Mouse (Mus musculus): ENCODE results near the gene Usp44. TPM values are rescaled to one million over a fixed set of nuclear protein-coding genes. Genes with fewer than 3 reads are reported as not detected.

The Usp44 gene
- polyA plus RNA-seq, 1 experiment: 1.3 TPM

GRCm38 (mm10) chr10:93846706-93847105, 15.4 kb downstream of the Usp44 start:
- H3K36me3 ChIP-seq (ENCODE audit: control insufficient read depth, insufficient read depth, low read length): no peaks in the 10 kb centered on the region
- no peak for DNase-seq
- WGBS: 97% methylated on average over 13 of the region's 13 CpGs

GRCm38 (mm10) chr10:93855126-93855525, 23.8 kb downstream of the Usp44 start:
- 90% methylated on average over 9 of the region's 9 CpGs for WGBS
- H3K4me3 ChIP-seq (ENCODE audit: control insufficient read depth, insufficient read depth, low read length): no peak overlapping the region
- no peak for DNase-seq
- TF ChIP-seq CTCF (IDR thresholded peaks at IDR 0.05; ENCODE audit: borderline replicate concordance, control insufficient read depth, extremely low read depth, insufficient read depth, low read length, poor library complexity) (no peak), POLR2A (IDR thresholded peaks at IDR 0.05; ENCODE audit: control insufficient read depth, extremely low read depth, insufficient read depth, low read length, poor library complexity) (no peak)
- H3K27me3 ChIP-seq (ENCODE audit: control insufficient read depth, insufficient read depth, low read length): no peaks in the 10 kb centered on the region
- no peaks in the 10 kb centered on the region for H3K4me1 ChIP-seq (replicated peaks; ENCODE audit: control insufficient read depth, insufficient read depth, low read length)
- H3K36me3 ChIP-seq (ENCODE audit: control insufficient read depth, insufficient read depth, low read length): peaks cover 13% of the 10 kb centered on the region
- no peak overlapping the region for H3K27ac ChIP-seq (ENCODE audit: control insufficient read depth, insufficient read depth, low read length)

More at GRCm38 (mm10) chr10:93846706-93847105, 15.4 kb downstream of the Usp44 start:
- Histone ChIP-seq H3K27me3 (ENCODE audit: control insufficient read depth, insufficient read depth, low read length) (no peaks in the 10 kb centered on the region), H3K4me1 (replicated peaks; ENCODE audit: control insufficient read depth, insufficient read depth, low read length) (no peaks in the 10 kb centered on the region), H3K27ac (ENCODE audit: control insufficient read depth, insufficient read depth, low read length) (no peak overlapping the region), H3K4me3 (ENCODE audit: control insufficient read depth, insufficient read depth, low read length) (no peak overlapping the region)
- no peak for TF ChIP-seq CTCF (IDR thresholded peaks at IDR 0.05; ENCODE audit: borderline replicate concordance, control insufficient read depth, extremely low read depth, insufficient read depth, low read length, poor library complexity)
- no peak for TF ChIP-seq POLR2A (IDR thresholded peaks at IDR 0.05; ENCODE audit: control insufficient read depth, extremely low read depth, insufficient read depth, low read length, poor library complexity)

- Histone ChIP-seq H3K27me3 (ENCODE audit: control insufficient read depth, insufficient read depth, low read length) (no peaks in the 10 kb centered on the region), H3K27ac (ENCODE audit: control insufficient read depth, insufficient read depth, low read length) (no peak overlapping the region), H3K4me1 (replicated peaks; ENCODE audit: control insufficient read depth, insufficient read depth, low read length) (no peaks in the 10 kb centered on the region), H3K36me3 (ENCODE audit: control insufficient read depth, insufficient read depth, low read length) (peaks cover 19% of the 10 kb centered on the region), H3K4me3 (ENCODE audit: control insufficient read depth, insufficient read depth, low read length) (no peak overlapping the region)
- 98% methylated on average over 6 of the region's 6 CpGs for WGBS
- no peak for DNase-seq
- TF ChIP-seq CTCF (IDR thresholded peaks at IDR 0.05; ENCODE audit: borderline replicate concordance, control insufficient read depth, extremely low read depth, insufficient read depth, low read length, poor library complexity) (no peak), POLR2A (IDR thresholded peaks at IDR 0.05; ENCODE audit: control insufficient read depth, extremely low read depth, insufficient read depth, low read length, poor library complexity) (no peak)
Measured at GRCm38 (mm10) chr10:93856095-93856494, 24.7 kb downstream of the Usp44 start.

- H3K27me3 ChIP-seq (ENCODE audit: control insufficient read depth, insufficient read depth, low read length): no peaks in the 10 kb centered on the region
- no peak overlapping the region for H3K4me3 ChIP-seq (ENCODE audit: control insufficient read depth, insufficient read depth, low read length)
- no peaks in the 10 kb centered on the region for H3K4me1 ChIP-seq (replicated peaks; ENCODE audit: control insufficient read depth, insufficient read depth, low read length)
- peaks cover 82% of the 10 kb centered on the region for H3K36me3 ChIP-seq (ENCODE audit: control insufficient read depth, insufficient read depth, low read length)
- WGBS: 96% methylated on average over 7 of the region's 7 CpGs
- DNase-seq: no peak
- TF ChIP-seq CTCF (IDR thresholded peaks at IDR 0.05; ENCODE audit: borderline replicate concordance, control insufficient read depth, extremely low read depth, insufficient read depth, low read length, poor library complexity): no peak
- TF ChIP-seq POLR2A (IDR thresholded peaks at IDR 0.05; ENCODE audit: control insufficient read depth, extremely low read depth, insufficient read depth, low read length, poor library complexity): no peak
- no peak overlapping the region for H3K27ac ChIP-seq (ENCODE audit: control insufficient read depth, insufficient read depth, low read length)
Measured at GRCm38 (mm10) chr10:93868401-93868800, 37.0 kb downstream of the Usp44 start.

GRCm38 (mm10) chr10:93868886-93869285, 37.5 kb downstream of the Usp44 start:
- Histone ChIP-seq H3K36me3 (ENCODE audit: control insufficient read depth, insufficient read depth, low read length) (peaks cover 84% of the 10 kb centered on the region), H3K4me1 (replicated peaks; ENCODE audit: control insufficient read depth, insufficient read depth, low read length) (no peaks in the 10 kb centered on the region), H3K4me3 (ENCODE audit: control insufficient read depth, insufficient read depth, low read length) (no peak overlapping the region), H3K27me3 (ENCODE audit: control insufficient read depth, insufficient read depth, low read length) (no peaks in the 10 kb centered on the region), H3K27ac (ENCODE audit: control insufficient read depth, insufficient read depth, low read length) (no peak overlapping the region)
- WGBS: 65% methylated on average over 4 of the region's 4 CpGs
- no peak for DNase-seq
- TF ChIP-seq CTCF (IDR thresholded peaks at IDR 0.05; ENCODE audit: borderline replicate concordance, control insufficient read depth, extremely low read depth, insufficient read depth, low read length, poor library complexity): no peak
- no peak for TF ChIP-seq POLR2A (IDR thresholded peaks at IDR 0.05; ENCODE audit: control insufficient read depth, extremely low read depth, insufficient read depth, low read length, poor library complexity)

- Histone ChIP-seq H3K27ac (ENCODE audit: control insufficient read depth, insufficient read depth, low read length) (no peak overlapping the region), H3K36me3 (ENCODE audit: control insufficient read depth, insufficient read depth, low read length) (peaks cover 41% of the 10 kb centered on the region), H3K27me3 (ENCODE audit: control insufficient read depth, insufficient read depth, low read length) (no peaks in the 10 kb centered on the region), H3K4me1 (replicated peaks; ENCODE audit: control insufficient read depth, insufficient read depth, low read length) (no peaks in the 10 kb centered on the region), H3K4me3 (ENCODE audit: control insufficient read depth, insufficient read depth, low read length) (no peak overlapping the region)
- TF ChIP-seq CTCF (IDR thresholded peaks at IDR 0.05; ENCODE audit: borderline replicate concordance, control insufficient read depth, extremely low read depth, insufficient read depth, low read length, poor library complexity) (no peak), POLR2A (IDR thresholded peaks at IDR 0.05; ENCODE audit: control insufficient read depth, extremely low read depth, insufficient read depth, low read length, poor library complexity) (no peak)
- WGBS: 49% methylated on average over 1 of the region's 1 CpGs
- DNase-seq: no peak
Measured at GRCm38 (mm10) chr10:93876772-93877171, 45.4 kb downstream of the Usp44 start.

GRCm38 (mm10) chr10:93878732-93879131, 47.4 kb downstream of the Usp44 start:
- Histone ChIP-seq H3K36me3 (ENCODE audit: control insufficient read depth, insufficient read depth, low read length) (peaks cover 29% of the 10 kb centered on the region), H3K4me1 (replicated peaks; ENCODE audit: control insufficient read depth, insufficient read depth, low read length) (0 out of 2 replicates have a peak, but pooled peaks cover 2% of the 10 kb centered on the region)
- 98% methylated on average over 4 of the region's 4 CpGs for whole genome bisulfite sequencing

More at GRCm38 (mm10) chr10:93878732-93879131, 47.4 kb downstream of the Usp44 start:
- H3K4me3 ChIP-seq (ENCODE audit: control insufficient read depth, insufficient read depth, low read length): no peak overlapping the region
- TF ChIP-seq CTCF (IDR thresholded peaks at IDR 0.05; ENCODE audit: borderline replicate concordance, control insufficient read depth, extremely low read depth, insufficient read depth, low read length, poor library complexity): no peak
- TF ChIP-seq POLR2A (IDR thresholded peaks at IDR 0.05; ENCODE audit: control insufficient read depth, extremely low read depth, insufficient read depth, low read length, poor library complexity): no peak
- DNase-seq: no peak
- H3K27ac ChIP-seq (ENCODE audit: control insufficient read depth, insufficient read depth, low read length): no peak overlapping the region
- H3K27me3 ChIP-seq (ENCODE audit: control insufficient read depth, insufficient read depth, low read length): no peaks in the 10 kb centered on the region

All from thymus, adult 2 months (tissue).